Mouse (Mus musculus): ENCODE measurements around the gene Nrf1.

Gene Nrf1

GRCm38 (mm10) chr6:30175918-30176421 lies 128.2 kb downstream of the Nrf1 start:
- DNase-seq (ENCODE audit: low spot score) = no peak

GRCm38 (mm10) chr6:30176496-30176895 lies 128.7 kb downstream of the Nrf1 start:
- no peak for DNase-seq (ENCODE audit: low spot score)

- no peak for DNase-seq (ENCODE audit: low spot score)
Observed at GRCm38 (mm10) chr6:30177305-30177704, 129.5 kb downstream of the Nrf1 start.

GRCm38 (mm10) chr6:30178023-30178639 lies 130.3 kb downstream of the Nrf1 start:
- no peak for DNase-seq (ENCODE audit: low spot score)

GRCm38 (mm10) chr6:30179046-30179445 lies 131.3 kb downstream of the Nrf1 start:
- no peak for DNase-seq (ENCODE audit: low spot score)

- no peak for DNase-seq (ENCODE audit: low spot score)
Observed at GRCm38 (mm10) chr6:30180321-30180720, 132.5 kb downstream of the Nrf1 start.

- no peak for DNase-seq (ENCODE audit: low spot score)
Observed at GRCm38 (mm10) chr6:30182038-30182437, 134.2 kb downstream of the Nrf1 start.

- DNase-seq (ENCODE audit: low spot score) = no peak
Observed at GRCm38 (mm10) chr6:30183624-30184023, 135.8 kb downstream of the Nrf1 start.

- DNase-seq (ENCODE audit: low spot score) = no peak
Observed at GRCm38 (mm10) chr6:30195656-30196055, 147.9 kb downstream of the Nrf1 start.

GRCm38 (mm10) chr6:30196143-30196542 lies 148.4 kb downstream of the Nrf1 start:
- no peak for DNase-seq (ENCODE audit: low spot score)
